Mouse (Mus musculus) heart, adult 2 months (tissue): ENCODE results near the gene Mcm5. TPM values are rescaled to one million over a fixed set of nuclear protein-coding genes. Genes with fewer than 3 reads are reported as not detected.

Source experiments
- DNase-seq, 2 experiments: peaks; one replicate each; pipeline ENCODE4 v3.0.0; 2021
- H3K27ac ChIP-seq: fragments of 200-600 bp; 2 replicates; pipeline ENCODE4 v1.8.1; 2022
- H3K27me3 ChIP-seq: fragments of 200-500 bp; 2 replicates; pipeline ENCODE4 v1.6.1; 2012; ENCODE audit warnings: mild to moderate bottlenecking, low read length, inconsistent platforms, mixed read lengths; ENCODE audit not compliant: control insufficient read depth, insufficient read depth
- H3K36me3 ChIP-seq: fragments of 200-500 bp; 2 replicates; pipeline ENCODE4 v1.6.1; 2012; ENCODE audit warnings: low read length, inconsistent platforms; ENCODE audit not compliant: control insufficient read depth, insufficient read depth
- H3K4me1 ChIP-seq: fragments of 200-500 bp; 2 replicates; pipeline ENCODE4 v1.6.1; 2011; ENCODE audit warnings: low read length; ENCODE audit not compliant: control insufficient read depth, insufficient read depth
- H3K4me3 ChIP-seq: fragments of 200-600 bp; 2 replicates; pipeline ENCODE4 v1.8.1; 2022
- H3K79me2 ChIP-seq: fragments of 200-500 bp; replicated peaks from 2 replicates; pipeline ENCODE4 v1.6.1; 2012; ENCODE audit warnings: mild to moderate bottlenecking, inconsistent platforms, low read length, moderate library complexity, mixed read lengths; ENCODE audit not compliant: control insufficient read depth, insufficient read depth
- H3K9ac ChIP-seq: fragments of 200-500 bp; 2 replicates; pipeline ENCODE4 v1.6.1; 2012; ENCODE audit warnings: low read depth, mild to moderate bottlenecking, control low read depth, inconsistent platforms, low read length, mixed read lengths
- CTCF ChIP-seq: fragments of 200-600 bp; IDR thresholded peaks from 2 replicates; pipeline ENCODE4 v1.8.1; 2022; ENCODE audit warnings: antibody characterized with exemption, mild to moderate bottlenecking, moderate library complexity
- EP300 ChIP-seq: fragments of 200-500 bp; IDR thresholded peaks from 2 replicates; pipeline ENCODE4 v1.6.1; 2011; ENCODE audit warnings: low read depth, low read length, control low read depth; ENCODE audit not compliant: insufficient read depth
- POLR2A ChIP-seq: fragments of 200-500 bp; IDR thresholded peaks from 2 replicates; pipeline ENCODE4 v1.6.1; 2011; ENCODE audit warnings: mild to moderate bottlenecking, low read depth, low read length, control low read depth; ENCODE audit not compliant: insufficient read depth
- WGBS: fragments of 180-500 bp; shearing (Covaris S2); methylation state at CpG from one replicate; pipeline ENCODE4 v1.1.7; 2018; 5-methylcytosine and 5-hydroxymethylcytosine counted together
- intact Hi-C: fragments of 180-260 bp; cut with DNase I; formaldehyde crosslinking; loops from one replicate; pipeline ENCODE4 v1.15.1; 2025
- polyA plus RNA-seq: library from polyadenylated mRNA; depleted of rRNA; stranded (reverse); fragments of >200 nt; gene quantifications from 2 replicates; pipeline ENCODE4 v1.2.3, GENCODE M21; 2012
- total RNA-seq, 2 experiments: library from RNA; stranded (reverse); gene quantifications; 2 replicates each; pipeline ENCODE4 v1.2.3; 2021

The Mcm5 gene
- total and polyA plus RNA-seq, 3 experiments, result 3.4 to 3.7 (median 3.4) TPM

GRCm38 (mm10) chr8:75082181-75082805 is 27.1 kb upstream of the Mcm5 start:
- Histone ChIP-seq H3K27me3 (no peaks in the 10 kb centered on the region), H3K79me2 (no peaks in the 10 kb centered on the region), H3K27ac (no peak overlapping the region), H3K4me1 (peaks cover 11% of the 10 kb centered on the region), H3K9ac (no peak overlapping the region), H3K4me3 (no peak overlapping the region), H3K36me3 (no peaks in the 10 kb centered on the region)
- intact Hi-C loops, result no loop called here
- 70% methylated on average over 6 of the region's 6 CpGs for WGBS
- DNase-seq, result no peak
- TF ChIP-seq EP300 (no peak), POLR2A (no peak), CTCF (no peak)

- peak; percentile 91 to 93 for DNase-seq
- Histone ChIP-seq H3K9ac (peak overlapping the region; percentile 20; the same call in 1 of the 2 replicates), H3K36me3 (no peaks in the 10 kb centered on the region), H3K4me1 (peaks cover 13% of the 10 kb centered on the region), H3K79me2 (no peaks in the 10 kb centered on the region), H3K4me3 (no peak overlapping the region), H3K27ac (peak overlapping the region; percentile 80; the same call in 1 of the 2 replicates), H3K27me3 (no peaks in the 10 kb centered on the region)
- TF ChIP-seq EP300 (peak; percentile 91; the same call in 1 of the 2 replicates), POLR2A (no peak)
- 2% methylated on average over 16 of the region's 17 CpGs for WGBS
- intact Hi-C loops, result no loop called here
Observed at GRCm38 (mm10) chr8:75083846-75084245, 25.5 kb upstream of the Mcm5 start.

GRCm38 (mm10) chr8:75084382-75085064 is 24.8 kb upstream of the Mcm5 start:
- WGBS, result 42% methylated on average over 3 of the region's 3 CpGs
- Histone ChIP-seq H3K27ac (peak overlapping the region; percentile 80), H3K4me1 (peaks cover 18% of the 10 kb centered on the region), H3K4me3 (no peak overlapping the region), H3K9ac (no peak overlapping the region), H3K27me3 (no peaks in the 10 kb centered on the region), H3K36me3 (no peaks in the 10 kb centered on the region), H3K79me2 (no peaks in the 10 kb centered on the region)
- TF ChIP-seq CTCF (no peak), POLR2A (peak; percentile 20; the same call in 1 of the 2 replicates), EP300 (0 out of 2 replicates have a peak, but pooled peaks have one; percentile 63)
- intact Hi-C loops, result no loop called here
- DNase-seq, result no peak

GRCm38 (mm10) chr8:75086002-75086401 is 23.4 kb upstream of the Mcm5 start:
- H3K27ac ChIP-seq, result peak overlapping the region; percentile 80
- peak in 1 of 2 experiments; percentile 42 for DNase-seq
- WGBS, result 43% methylated on average over 2 of the region's 2 CpGs

GRCm38 (mm10) chr8:75087127-75087526 is 22.2 kb upstream of the Mcm5 start:
- H3K4me1 ChIP-seq, result peaks cover 21% of the 10 kb centered on the region
- intact Hi-C loops, result no loop called here
- no peaks in the 10 kb centered on the region for H3K27me3 ChIP-seq
- no peaks in the 10 kb centered on the region for H3K36me3 ChIP-seq
- no peak overlapping the region for H3K4me3 ChIP-seq
- H3K9ac ChIP-seq, result no peak overlapping the region
- no peak for TF ChIP-seq CTCF
- no peak for TF ChIP-seq POLR2A
- TF ChIP-seq EP300, result no peak
- H3K27ac ChIP-seq, result no peak overlapping the region
- no peak for DNase-seq
- H3K79me2 ChIP-seq, result no peaks in the 10 kb centered on the region

More at GRCm38 (mm10) chr8:75086002-75086401, 23.4 kb upstream of the Mcm5 start:
- H3K79me2 ChIP-seq, result no peaks in the 10 kb centered on the region
- no peak overlapping the region for H3K4me3 ChIP-seq
- peaks cover 21% of the 10 kb centered on the region for H3K4me1 ChIP-seq
- peak; percentile 33; the same call in 1 of the 2 replicates for TF ChIP-seq POLR2A
- TF ChIP-seq CTCF, result no peak
- intact Hi-C loops, result no loop called here
- no peaks in the 10 kb centered on the region for H3K36me3 ChIP-seq
- no peak overlapping the region for H3K9ac ChIP-seq
- H3K27me3 ChIP-seq, result no peaks in the 10 kb centered on the region
